Mouse (Mus musculus): Measurements from ENCODE around the gene Fer.

Gene Fer

GRCm38 (mm10) chr17:64093716-64094115, 230.9 kb downstream of the Fer start:
- no peak for DNase-seq

GRCm38 (mm10) chr17:64096811-64097210, 233.9 kb downstream of the Fer start:
- no peak for DNase-seq

GRCm38 (mm10) chr17:64097788-64098359, 235.0 kb downstream of the Fer start:
- DNase-seq, result no peak

- no peak for DNase-seq
Observed at GRCm38 (mm10) chr17:64099395-64100171, 236.7 kb downstream of the Fer start.

GRCm38 (mm10) chr17:64100172-64100510, 237.3 kb downstream of the Fer start:
- no peak for DNase-seq

- no peak for DNase-seq
Observed at GRCm38 (mm10) chr17:64108773-64109172, 245.9 kb downstream of the Fer start.

- peak; percentile 62 to 78 for DNase-seq
Observed at GRCm38 (mm10) chr17:64109871-64110270, 247.0 kb downstream of the Fer start.

GRCm38 (mm10) chr17:64113625-64114024, 250.8 kb downstream of the Fer start:
- DNase-seq, result no peak

- DNase-seq, result no peak
Observed at GRCm38 (mm10) chr17:64116762-64117161, 253.9 kb downstream of the Fer start.

GRCm38 (mm10) chr17:64119697-64120288, 256.9 kb downstream of the Fer start:
- no peak for DNase-seq

- DNase-seq, result no peak
Observed at GRCm38 (mm10) chr17:64122556-64122955, 259.7 kb downstream of the Fer start.

- no peak for DNase-seq
Observed at GRCm38 (mm10) chr17:64123732-64124131, 260.9 kb downstream of the Fer start.

- no peak for DNase-seq
Observed at GRCm38 (mm10) chr17:64126904-64127303, 264.0 kb downstream of the Fer start.

- DNase-seq, result no peak
Observed at GRCm38 (mm10) chr17:64129750-64130149, 266.9 kb downstream of the Fer start.

- peak; percentile 70 to 74 for DNase-seq
Observed at GRCm38 (mm10) chr17:64130356-64130755, 267.5 kb downstream of the Fer start.

- DNase-seq, result no peak
Observed at GRCm38 (mm10) chr17:64132183-64132582, 269.3 kb downstream of the Fer start.

GRCm38 (mm10) chr17:64135941-64136650, 273.2 kb downstream of the Fer start:
- DNase-seq, result no peak

GRCm38 (mm10) chr17:64138036-64138717, 275.3 kb downstream of the Fer start:
- DNase-seq, result no peak

- peak in 1 of 2 experiments; percentile 55 for DNase-seq
Observed at GRCm38 (mm10) chr17:64139231-64139915, 276.5 kb downstream of the Fer start.

GRCm38 (mm10) chr17:64140063-64140850, 277.4 kb downstream of the Fer start:
- no peak for DNase-seq

- no peak for DNase-seq
Observed at GRCm38 (mm10) chr17:64141856-64142255, 279.0 kb downstream of the Fer start.

Data from cerebellum, postnatal 25 days (tissue).